Mouse (Mus musculus): ENCODE data around the gene Ccdc110.

DNA sequence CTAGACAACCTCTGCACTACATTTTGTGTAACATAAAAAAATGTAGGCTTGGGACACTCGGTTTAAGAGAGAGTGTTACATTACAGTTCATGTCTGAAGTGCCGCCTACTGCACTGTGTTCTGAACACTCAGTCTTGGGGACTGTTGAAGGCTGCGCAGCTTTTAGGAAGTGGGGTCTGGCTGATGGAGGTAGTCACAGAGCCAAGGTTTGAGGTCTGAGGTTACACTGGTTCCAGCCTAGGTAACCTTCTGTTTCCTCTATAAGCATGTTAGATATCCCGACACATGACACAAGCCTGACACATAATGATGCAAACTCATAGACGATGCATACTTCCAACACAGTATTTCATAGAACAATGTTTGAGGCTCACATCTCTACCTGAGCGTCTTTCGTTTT, 44.7 kb upstream of the Ccdc110 start:
- TF ChIP-seq POLR2A (IDR thresholded peaks at IDR 0.05; ENCODE audit: borderline replicate concordance, extremely low read depth, low read depth, low read length) (no peak), CTCF (IDR thresholded peaks at IDR 0.05; ENCODE audit: insufficient read depth, low read length) (no peak)
